Comparison of ENCODE assay signal across 9 mouse cellular contexts in the genomic region with DNA sequence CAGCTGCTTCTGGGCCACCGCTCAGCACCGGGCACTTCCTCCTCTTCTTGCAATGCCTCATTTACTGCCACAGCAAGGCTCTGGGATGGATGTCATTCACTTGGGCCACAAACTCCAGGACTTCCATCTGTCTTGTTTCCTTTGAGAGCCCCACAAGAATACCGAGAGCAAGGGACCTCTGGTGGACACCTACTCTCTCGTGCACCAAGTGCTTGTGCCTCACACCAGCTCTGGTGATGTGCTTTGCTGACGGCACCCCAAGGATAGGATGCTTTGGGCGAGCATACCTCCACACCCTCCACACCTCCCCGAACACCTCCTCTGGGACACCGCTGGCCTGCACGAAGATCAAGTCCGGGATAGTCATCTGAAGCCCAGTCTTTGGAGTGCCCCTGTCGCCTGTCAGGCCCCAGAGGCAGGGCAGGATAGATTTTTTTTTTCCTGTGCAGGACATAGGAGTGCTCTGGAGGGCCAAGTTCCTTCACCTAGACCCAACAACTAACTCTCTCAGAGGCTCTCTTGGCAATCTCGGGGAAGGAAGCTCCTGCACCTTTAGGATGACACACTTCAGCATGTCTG. TPM values are rescaled to one million over a fixed set of nuclear protein-coding genes. Genes with fewer than 3 reads are reported as not detected.
A peak's percentile ranks its signal among the peaks of the same experiment; 100 is the strongest.
DNase-seq lines count a peak whose midpoint lies in the region; ATAC-seq lines count a peak whose summit lies in the region.
"Had no signal": no experiment of that assay in that cellular context is flagged by ENCODE, and none has a peak within 500 bp of the region (broad histone marks: within the 10 kb centered on the region; RNA-seq: fewer than 3 reads in every experiment).

No protein-coding gene starts in this region.

- H3K27me3 ChIP-seq in hindbrain, embryonic 15.5 days = 0 out of 2 replicates have a peak, but pooled peaks cover 3% of the 10 kb centered on the region
- peaks cover 51% of the 10 kb centered on the region for H3K27me3 ChIP-seq in neural tube, embryonic 13.5 days

- intact Hi-C loops in left cerebral cortex, postnatal 25 days (cut with DNase I) = no loop called here

- no peaks in the 10 kb centered on the region for H3K4me1 ChIP-seq in hindbrain, embryonic 15.5 days (replicated peaks)
- H3K4me1 ChIP-seq in neural tube, embryonic 13.5 days (replicated peaks) = 0 out of 2 replicates have a peak, but pooled peaks cover 7% of the 10 kb centered on the region

- H3K4me2 ChIP-seq in hindbrain, embryonic 15.5 days = peak overlapping the region; percentile 66
- peak overlapping the region; percentile 63 for H3K4me2 ChIP-seq in neural tube, embryonic 13.5 days

- DNase-seq in left cerebral cortex, postnatal 25 days (ENCODE audit: low spot score in 2 of 2) = peak; percentile 3 to 4
- no peak for DNase-seq in left cerebral cortex, adult 11 months (ENCODE audit: low spot score)
- peak; percentile 7 to 18 for DNase-seq in cerebellum, postnatal 36 days
- no peak for DNase-seq in right cerebral cortex, postnatal 4 days
- no peak for DNase-seq in spleen, postnatal 4 days (ENCODE audit: low spot score in 2 of 2)
- no peak for DNase-seq in adrenal gland, postnatal 25 days

- WGBS in hindbrain, embryonic 15.5 days = 42% methylated on average over 12 of the region's 12 CpGs
- 50% methylated on average over 12 of the region's 12 CpGs for whole genome bisulfite sequencing in neural tube, embryonic 13.5 days

- peak overlapping the region; percentile 62 for H3K4me3 ChIP-seq in hindbrain, embryonic 15.5 days
- peak overlapping the region; percentile 55 for H3K4me3 ChIP-seq in neural tube, embryonic 13.5 days

- peak overlapping the region; percentile 66 for H3K9ac ChIP-seq in hindbrain, embryonic 15.5 days
- peak overlapping the region; percentile 76 for H3K9ac ChIP-seq in neural tube, embryonic 13.5 days

- no peak overlapping the region for H3K27ac ChIP-seq in hindbrain, embryonic 15.5 days (replicated peaks)
- H3K27ac ChIP-seq in neural tube, embryonic 13.5 days (replicated peaks) = no peak overlapping the region

- no peaks in the 10 kb centered on the region for H3K9me3 ChIP-seq in hindbrain, embryonic 15.5 days
- H3K9me3 ChIP-seq in neural tube, embryonic 13.5 days = no peaks in the 10 kb centered on the region

- no peaks in the 10 kb centered on the region for H3K36me3 ChIP-seq in hindbrain, embryonic 15.5 days
- H3K36me3 ChIP-seq in neural tube, embryonic 13.5 days = no peaks in the 10 kb centered on the region

- ATAC-seq in hindbrain, embryonic 15.5 days (ENCODE audit: low FRiP score, low read depth) = no peak
- ATAC-seq in neural tube, embryonic 13.5 days (ENCODE audit: low read depth) = peak; percentile 42; the same call in 1 of the 2 replicates

RNA-seq across cellular contexts. Expression of a gene that starts 4.9 kb away (rescaled TPM):
- total RNA-seq in left cerebral cortex, postnatal 25 days (2021) = not detected
- not detected in 2 replicates for polyA plus RNA-seq in hindbrain, embryonic 15.5 days (2015; fragmentation: Nextera tagmentation; extraction: Ambion mirVana)
- not detected in 2 replicates for polyA plus RNA-seq in neural tube, embryonic 13.5 days (2015; fragmentation: Nextera tagmentation; extraction: Ambion mirVana)
- total RNA-seq in adrenal gland, postnatal 25 days (2021) = not detected in 2 replicates
- total RNA-seq: left cerebral cortex, adult 8-10 months had no signal

RNA-seq across cellular contexts. Expression of a gene that starts 24.4 kb away (rescaled TPM):
- total RNA-seq in left cerebral cortex, postnatal 25 days (2021) = not detected
- polyA plus RNA-seq in hindbrain, embryonic 15.5 days (2015; fragmentation: Nextera tagmentation; extraction: Ambion mirVana) = not detected in 2 replicates
- polyA plus RNA-seq in neural tube, embryonic 13.5 days (2015; fragmentation: Nextera tagmentation; extraction: Ambion mirVana) = not detected in 2 replicates
- not detected in 2 replicates for total RNA-seq in adrenal gland, postnatal 25 days (2021)
- total RNA-seq: left cerebral cortex, adult 8-10 months had no signal

RNA-seq across cellular contexts. Expression of a gene that starts 24.6 kb away (rescaled TPM):
- 1 to 10 TPM; 4.4 to 4.8 TPM for total RNA-seq in left cerebral cortex, postnatal 25 days (2021)
- 0.94 and 1.1 TPM in 2 replicates for polyA plus RNA-seq in hindbrain, embryonic 15.5 days (2015; fragmentation: Nextera tagmentation; extraction: Ambion mirVana)
- 0.87 and 2.1 TPM in 2 replicates for polyA plus RNA-seq in neural tube, embryonic 13.5 days (2015; fragmentation: Nextera tagmentation; extraction: Ambion mirVana)
- total RNA-seq in adrenal gland, postnatal 25 days (2021) = not detected in 2 replicates

Comparison
In these comparisons a context has a peak if more than half of its experiments do, and no peak if none do; other contexts are left out.
1. DNase-seq: peak in left cerebral cortex, postnatal 25 days (2 of 2) and cerebellum, postnatal 36 days (2 of 2); none in left cerebral cortex, adult 11 months (single experiment), right cerebral cortex, postnatal 4 days (single experiment), spleen, postnatal 4 days (0 of 2) and adrenal gland, postnatal 25 days (single experiment).